Mouse (Mus musculus): Measurements from ENCODE around the gene Adgrf4. TPM values are rescaled to one million over a fixed set of nuclear protein-coding genes. Genes with fewer than 3 reads are reported as not detected.

Adgrf4 gene
- polyA plus RNA-seq, 1 experiment from 2014 or later = 0.25 TPM

Other genes with a start within 250 kb of the Adgrf4 start
- gene Opn5, start 80.9 kb downstream of the Adgrf4 start, polyA plus RNA-seq (2014; fragmentation: Nextera tagmentation; extraction: Ambion mirVana) = 0.29 TPM in 1 of 2 replicates, not detected in the other
- 0.11 and 0.16 TPM in 2 replicates for gene Adgrf2, start 49.9 kb upstream of the Adgrf4 start, polyA plus RNA-seq (2014; fragmentation: Nextera tagmentation; extraction: Ambion mirVana)
- 9.8 and 11.3 TPM in 2 replicates for gene Cd2ap, start 184.4 kb upstream of the Adgrf4 start, polyA plus RNA-seq (2014; fragmentation: Nextera tagmentation; extraction: Ambion mirVana)